Mouse (Mus musculus) midbrain, postnatal 0 days (tissue): ENCODE measurements at regions not wholly inside any gene's neighbourhood (a gene's known extent, or its start where the extent isn't known, plus 50 kb on each side); places are given as distances from the start of the nearest gene placed in this dataset.
"Not testable (repeated sequence)": the region's sequence is repeated elsewhere in the genome, so short reads cannot be mapped to it uniquely, and the experiment has no call there.

Source experiments
- ATAC-seq: fragments of 200-750 bp; cut with Nextera tagmentation; 2 replicates; pipeline ENCODE4 v1.8.0; 2017; ENCODE audit warnings: moderate number of reproducible peaks, mild to moderate bottlenecking, moderate TSS enrichment, moderate library complexity; ENCODE audit not compliant: low FRiP score
- DNase-seq: peaks from one replicate; pipeline ENCODE4 v3.0.0-alpha.2; 2015; ENCODE audit warnings: low spot score
- H3K27ac ChIP-seq: fragments of 300-500 bp; sonication (generic); 2 replicates; pipeline ENCODE4 v1.5.1; 2014; ENCODE audit warnings: low read depth, mild to moderate bottlenecking, low read length, mixed read lengths
- H3K27me3 ChIP-seq: fragments of 300-500 bp; sonication (generic); 2 replicates; pipeline ENCODE4 v1.6.1; 2014; ENCODE audit warnings: low read length, control low read depth, mixed read lengths; ENCODE audit not compliant: insufficient read depth
- H3K36me3 ChIP-seq: fragments of 300-500 bp; sonication (generic); 2 replicates; pipeline ENCODE4 v1.6.1; 2014; ENCODE audit warnings: low read length, control low read depth, mixed read lengths; ENCODE audit not compliant: insufficient read depth
- H3K4me1 ChIP-seq: fragments of 300-500 bp; sonication (generic); 2 replicates; pipeline ENCODE4 v1.6.1; 2014; ENCODE audit warnings: mild to moderate bottlenecking, control low read depth, antibody characterized with exemption, low read length, mixed read lengths; ENCODE audit not compliant: insufficient read depth
- H3K4me2 ChIP-seq: fragments of 300-500 bp; sonication (generic); 2 replicates; pipeline ENCODE4 v1.6.1; 2014; ENCODE audit warnings: low read depth, mild to moderate bottlenecking, low read length, mixed read lengths; ENCODE audit not compliant: poor library complexity, severe bottlenecking
- H3K4me3 ChIP-seq: fragments of 300-500 bp; sonication (generic); 2 replicates; pipeline ENCODE4 v1.5.1; 2014; ENCODE audit warnings: low read depth, mild to moderate bottlenecking, low read length, moderate library complexity
- H3K9ac ChIP-seq: fragments of 300-500 bp; sonication (generic); replicated peaks from 2 replicates; pipeline ENCODE4 v1.6.1; 2014; ENCODE audit warnings: mild to moderate bottlenecking, low read length, moderate library complexity, mixed read lengths; ENCODE audit not compliant: poor library complexity, severe bottlenecking
- H3K9me3 ChIP-seq: fragments of 300-500 bp; sonication (generic); 2 replicates; pipeline ENCODE4 v1.6.1; 2016; ENCODE audit warnings: low read length, control low read depth
- CTCF ChIP-seq: IDR thresholded peaks from 2 replicates; pipeline ENCODE4 v1.5.1; 2016; ENCODE audit warnings: antibody characterized with exemption, mild to moderate bottlenecking
- WGBS: fragments of 180-500 bp; shearing (Covaris S2); extraction: QIAGEN DNeasy Blood & Tissue Kit; methylation state at CpG from one replicate; pipeline ENCODE4 v1.1.7; 2014; 5-methylcytosine and 5-hydroxymethylcytosine counted together

DNA sequence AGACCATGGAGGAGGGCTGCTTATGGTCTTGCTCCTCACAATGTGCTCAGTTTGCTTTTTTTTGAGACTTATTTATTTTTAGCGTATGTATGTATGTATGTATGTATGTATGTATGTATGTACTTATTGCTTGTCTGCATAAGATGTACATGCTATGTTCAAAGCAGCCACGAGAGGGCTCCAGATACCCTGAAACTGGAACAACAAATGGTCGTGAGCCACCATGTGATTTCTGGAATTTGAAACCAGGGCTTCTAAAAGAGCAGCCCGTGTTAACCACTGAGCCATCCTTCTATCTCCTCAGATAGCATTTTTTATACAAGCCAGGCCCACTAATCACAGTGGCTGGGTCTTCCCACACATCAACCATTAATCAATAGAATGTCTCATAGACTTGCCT lies 611.2 kb downstream of the 5730507C01Rik start:
- H3K36me3 ChIP-seq, result no peaks in the 10 kb centered on the region
- H3K4me2 ChIP-seq, result no peak overlapping the region
- TF ChIP-seq CTCF, result no peak
- WGBS, result 71% methylated on average over 4 of the region's 4 CpGs
- DNase-seq, result no peak
- H3K4me1 ChIP-seq, result no peaks in the 10 kb centered on the region
- no peak overlapping the region for H3K4me3 ChIP-seq
- H3K27me3 ChIP-seq, result no peaks in the 10 kb centered on the region
- no peak overlapping the region for H3K27ac ChIP-seq
- H3K9ac ChIP-seq, result no peak overlapping the region
- ATAC-seq, result no peak
- H3K9me3 ChIP-seq, result peaks cover 12% of the 10 kb centered on the region; the same call in 1 of the 2 replicates

- DNase-seq, result no peak
- no peak for TF ChIP-seq CTCF
These were observed 661.3 kb downstream of the 5730507C01Rik start for GRCm38 (mm10) chr12:19175631-19176030.

GRCm38 (mm10) chr12:19192396-19192795 lies 678.1 kb downstream of the 5730507C01Rik start:
- no peak overlapping the region for H3K27ac ChIP-seq
- no peak overlapping the region for H3K4me2 ChIP-seq
- no peak for ATAC-seq
- H3K27me3 ChIP-seq, result no peaks in the 10 kb centered on the region
- TF ChIP-seq CTCF, result no peak
- no peak for DNase-seq
- no peak overlapping the region for H3K4me3 ChIP-seq
- H3K9ac ChIP-seq, result no peak overlapping the region
- H3K4me1 ChIP-seq, result no peaks in the 10 kb centered on the region
- 94% methylated on average over 5 of the region's 5 CpGs for WGBS
- H3K36me3 ChIP-seq, result no peaks in the 10 kb centered on the region
- H3K9me3 ChIP-seq, result peaks cover 14% of the 10 kb centered on the region; the same call in 1 of the 2 replicates

More at GRCm38 (mm10) chr12:19175631-19176030, 661.3 kb downstream of the 5730507C01Rik start:
- Histone ChIP-seq H3K4me1 (no peaks in the 10 kb centered on the region), H3K4me2 (no peak overlapping the region), H3K27me3 (no peaks in the 10 kb centered on the region), H3K27ac (no peak overlapping the region), H3K9me3 (peaks cover 6% of the 10 kb centered on the region; the same call in 1 of the 2 replicates), H3K36me3 (no peaks in the 10 kb centered on the region), H3K4me3 (no peak overlapping the region), H3K9ac (no peak overlapping the region)
- WGBS, result 19% methylated on average over 25 of the region's 43 CpGs
- no peak for ATAC-seq

DNA sequence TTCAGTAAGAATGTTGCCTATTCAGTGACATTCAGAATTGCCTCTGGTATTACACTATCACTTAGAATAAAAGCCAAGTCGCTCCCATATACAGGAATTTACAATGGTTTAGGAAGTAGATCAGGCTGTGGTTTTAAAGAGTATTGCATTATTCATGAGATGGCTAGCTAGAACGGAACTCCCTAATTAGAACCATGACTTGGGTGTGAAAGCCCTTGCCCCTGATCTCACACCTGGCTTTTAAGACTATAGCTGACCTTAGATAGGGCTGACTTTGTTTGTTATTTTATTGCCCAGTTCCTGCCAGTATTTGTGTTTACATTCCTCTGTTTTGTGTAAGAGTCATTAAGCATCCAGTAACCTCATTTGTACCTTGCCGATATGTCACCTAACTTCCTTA lies 678.7 kb downstream of the 5730507C01Rik start:
- not testable (repeated sequence) for H3K4me2 ChIP-seq, H3K4me1 ChIP-seq, DNase-seq, H3K9ac ChIP-seq, H3K36me3 ChIP-seq, H3K27me3 ChIP-seq, ATAC-seq, H3K4me3 ChIP-seq, H3K27ac ChIP-seq
- peaks cover 14% of the 10 kb centered on the region; the same call in 1 of the 2 replicates for H3K9me3 ChIP-seq
- 86% methylated on average over 3 of the region's 3 CpGs for WGBS

DNA sequence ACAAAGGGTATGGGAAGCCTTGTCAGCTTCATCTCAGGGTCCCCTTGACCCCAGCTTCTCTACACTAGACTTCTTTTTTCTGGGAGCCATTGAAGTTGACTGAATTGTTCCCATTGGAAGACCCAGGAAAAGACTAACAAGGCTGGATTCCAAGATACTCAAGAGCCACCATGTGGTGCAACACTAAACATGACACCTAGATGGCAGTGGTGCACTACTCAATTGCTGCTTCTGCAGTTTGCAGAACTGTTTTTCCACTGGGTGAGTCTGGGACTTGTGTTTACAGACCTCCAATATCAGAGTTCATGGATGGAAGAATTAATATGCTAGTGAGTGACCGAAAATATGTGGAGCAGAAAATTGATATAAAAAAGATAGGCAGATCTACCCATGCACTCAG lies 709.7 kb downstream of the 5730507C01Rik start:
- ATAC-seq, result not testable (repeated sequence)
- 85% methylated on average over 1 of the region's 1 CpGs for WGBS

DNA sequence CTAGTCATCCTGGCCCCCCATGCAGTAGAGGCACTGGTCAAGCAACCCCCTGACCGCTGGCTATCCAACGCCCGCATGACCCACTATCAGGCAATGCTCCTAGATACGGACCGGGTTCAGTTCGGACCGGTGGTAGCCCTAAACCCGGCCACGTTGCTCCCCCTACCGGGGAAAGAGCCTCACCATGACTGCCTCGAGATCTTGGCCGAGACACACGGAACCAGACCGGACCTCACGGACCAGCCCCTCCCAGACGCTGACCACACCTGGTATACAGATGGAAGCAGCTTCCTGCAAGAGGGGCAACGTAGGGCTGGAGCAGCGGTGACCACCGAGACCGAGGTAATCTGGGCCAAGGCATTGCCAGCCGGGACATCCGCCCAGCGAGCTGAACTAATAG lies 707.6 kb upstream of the Gm21863 start:
- H3K4me3 ChIP-seq, H3K9ac ChIP-seq, H3K36me3 ChIP-seq, H3K9me3 ChIP-seq, DNase-seq, H3K27me3 ChIP-seq, ATAC-seq, H3K4me1 ChIP-seq, H3K4me2 ChIP-seq, H3K27ac ChIP-seq: not testable (repeated sequence)
- WGBS, result 92% methylated on average over 21 of the region's 23 CpGs

More for the DNA sequence above, 709.7 kb downstream of the 5730507C01Rik start:
- H3K4me1 ChIP-seq, H3K4me2 ChIP-seq, H3K27ac ChIP-seq, H3K9me3 ChIP-seq, H3K27me3 ChIP-seq, H3K9ac ChIP-seq, H3K36me3 ChIP-seq, DNase-seq, H3K4me3 ChIP-seq: not testable (repeated sequence)

- H3K9ac ChIP-seq, H3K36me3 ChIP-seq: not testable (repeated sequence)
These were observed 665.9 kb upstream of the Gm21863 start for GRCm38 (mm10) chr12:19288271-19288890.

DNA sequence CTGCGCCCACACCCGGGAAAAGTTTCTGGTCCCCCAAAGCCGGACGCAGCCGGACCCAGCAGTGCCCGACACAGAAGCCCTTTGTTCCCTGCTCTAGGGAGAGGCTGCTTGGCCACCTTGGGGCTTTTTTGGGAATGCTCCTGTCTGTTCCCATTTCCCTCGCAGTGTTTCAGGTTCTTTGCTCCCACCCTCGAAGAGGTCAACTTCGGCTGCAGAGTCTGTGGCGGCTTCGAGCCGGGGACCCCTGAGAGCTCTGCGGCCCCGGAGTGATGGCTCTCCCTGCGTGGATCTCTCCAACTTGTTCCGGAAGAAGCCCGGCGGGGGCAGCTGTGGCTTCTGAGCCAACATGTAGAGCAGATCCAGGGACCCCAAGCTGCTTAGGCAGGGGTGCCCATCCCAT lies 665.3 kb upstream of the Gm21863 start:
- H3K36me3 ChIP-seq, H3K9ac ChIP-seq, H3K4me2 ChIP-seq, H3K4me1 ChIP-seq, ATAC-seq, H3K27me3 ChIP-seq, DNase-seq, H3K9me3 ChIP-seq, H3K27ac ChIP-seq: not testable (repeated sequence)
- H3K4me3 ChIP-seq, result peak overlapping the region; percentile 26; the same call in 1 of the 2 replicates
- WGBS, result 53% methylated on average over 18 of the region's 18 CpGs

More at GRCm38 (mm10) chr12:19288271-19288890, 665.9 kb upstream of the Gm21863 start:
- not testable (repeated sequence) for H3K4me1 ChIP-seq, H3K27me3 ChIP-seq, H3K27ac ChIP-seq, ATAC-seq, H3K4me2 ChIP-seq, H3K9me3 ChIP-seq
- H3K4me3 ChIP-seq, result peak overlapping the region; percentile 26
- WGBS, result 14% methylated on average over 61 of the region's 75 CpGs
- peak; percentile 45 for DNase-seq
